20 mouse cellular contexts compared by ENCODE assay signal in the genomic region with DNA sequence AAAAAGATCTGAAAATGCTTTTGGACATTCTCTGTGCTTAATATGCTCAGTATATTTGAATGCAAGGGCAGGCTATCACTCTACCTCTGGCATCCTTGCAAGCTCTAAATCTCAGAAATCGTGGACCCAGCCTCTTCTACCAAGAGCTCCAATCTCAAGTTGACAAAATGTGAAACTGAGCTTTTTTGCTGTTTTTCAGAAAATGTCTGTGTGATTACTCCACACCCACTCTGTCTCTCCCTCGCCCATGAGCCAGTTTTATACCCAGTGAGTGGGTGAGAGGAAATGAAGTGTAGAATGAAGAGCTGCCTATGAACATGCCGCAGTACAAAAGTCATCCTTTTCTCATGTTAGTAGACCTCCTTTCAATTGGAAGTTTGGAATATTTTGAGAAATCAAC. TPM values are rescaled to one million over a fixed set of nuclear protein-coding genes. Genes with fewer than 3 reads are reported as not detected.
DNase-seq lines count a peak whose midpoint lies in the region; ATAC-seq and TF ChIP-seq lines count a peak whose summit lies in the region.
"Had no signal": no experiment of that assay in that cellular context is flagged by ENCODE, and none has a peak within 500 bp of the region (broad histone marks: within the 10 kb centered on the region; RNA-seq: fewer than 3 reads in every experiment).

No protein-coding gene starts in this region.

- intact Hi-C loops in heart, adult 2 months (cut with DNase I) = no loop called here

- no peak for ATAC-seq in lung, embryonic 14.5 days (ENCODE audit: insufficient read depth)
- ATAC-seq: forebrain, embryonic 13.5 days; forebrain, embryonic 15.5 days had no signal

- no peaks in the 10 kb centered on the region for H3K4me1 ChIP-seq in lung, embryonic 14.5 days (ENCODE audit: insufficient read depth)
- H3K4me1 ChIP-seq in heart, adult 2 months (ENCODE audit: control insufficient read depth, insufficient read depth, low read length) = no peaks in the 10 kb centered on the region
- H3K4me1 ChIP-seq: embryonic facial prominence, embryonic 10.5 days; embryonic facial prominence, embryonic 12.5 days had no signal

- no peaks in the 10 kb centered on the region for H3K27me3 ChIP-seq in lung, embryonic 14.5 days (ENCODE audit: insufficient read depth, low read length)
- no peaks in the 10 kb centered on the region for H3K27me3 ChIP-seq in heart, adult 2 months (ENCODE audit: control insufficient read depth, insufficient read depth, low read length)
- H3K27me3 ChIP-seq: embryonic facial prominence, embryonic 12.5 days; forebrain, embryonic 13.5 days; forebrain, embryonic 15.5 days had no signal

- H3K4me2 ChIP-seq in lung, embryonic 14.5 days = no peak overlapping the region
- H3K4me2 ChIP-seq: embryonic facial prominence, embryonic 12.5 days; forebrain, embryonic 13.5 days; forebrain, embryonic 15.5 days had no signal

- TF ChIP-seq CTCF in lung, embryonic 14.5 days (IDR thresholded peaks at IDR 0.05; ENCODE audit: low read depth) = no peak
- no peak for TF ChIP-seq CTCF in heart, adult 2 months (IDR thresholded peaks at IDR 0.05)

- no peak overlapping the region for H3K27ac ChIP-seq in lung, embryonic 14.5 days (ENCODE audit: low read depth)
- H3K27ac ChIP-seq in heart, adult 2 months = no peak overlapping the region
- H3K27ac ChIP-seq: embryonic facial prominence, embryonic 10.5 days; embryonic facial prominence, embryonic 12.5 days; forebrain, embryonic 13.5 days; forebrain, embryonic 15.5 days had no signal

- no peaks in the 10 kb centered on the region for H3K9me3 ChIP-seq in lung, embryonic 14.5 days (ENCODE audit: low read depth, low read length)
- H3K9me3 ChIP-seq: embryonic facial prominence, embryonic 10.5 days; embryonic facial prominence, embryonic 12.5 days; forebrain, embryonic 13.5 days; forebrain, embryonic 15.5 days had no signal

- DNase-seq in frontal cortex, adult 2 months (ENCODE audit: extremely low spot score in 1 of 2, low spot score in 1 of 2) = peak; percentile 11 to 53
- DNase-seq in frontal cortex, postnatal 10 days (ENCODE audit: low spot score in 2 of 2) = no peak
- peak; percentile 34 for DNase-seq in lung, embryonic 14.5 days
- no peak for DNase-seq in lung, postnatal 25 days (ENCODE audit: low spot score)
- peak; percentile 72 for DNase-seq in brain, adult 2 months (ENCODE audit: low read depth, low spot score)
- DNase-seq in telencephalon, adult 2 months (ENCODE audit: low read depth, low spot score) = peak; percentile 45
- no peak for DNase-seq in heart, adult 2 months
- DNase-seq: adrenal gland, adult 2 months; adrenal gland, postnatal 10 days; adrenal gland, postnatal 25 days; cerebellum, adult 11-12 months; cerebellum, adult 2 months; cerebellum, adult 9-10 months; cerebellum, postnatal 10 days; cerebellum, postnatal 25 days had no signal

- no peaks in the 10 kb centered on the region for H3K79me2 ChIP-seq in heart, adult 2 months (replicated peaks; ENCODE audit: control insufficient read depth, insufficient read depth, low read length)

- WGBS in lung, embryonic 14.5 days = 40% methylated on average over 3 of the region's 3 CpGs
- WGBS in heart, adult 2 months = 73% methylated on average over 3 of the region's 3 CpGs

- no peak overlapping the region for H3K4me3 ChIP-seq in lung, embryonic 14.5 days (ENCODE audit: low read depth, low read length)
- no peak overlapping the region for H3K4me3 ChIP-seq in heart, adult 2 months
- H3K4me3 ChIP-seq: embryonic facial prominence, embryonic 10.5 days; embryonic facial prominence, embryonic 12.5 days; forebrain, embryonic 13.5 days; forebrain, embryonic 15.5 days had no signal

- TF ChIP-seq POLR2A in heart, adult 2 months (IDR thresholded peaks at IDR 0.05; ENCODE audit: insufficient read depth, low read depth, low read length) = no peak

- TF ChIP-seq EP300 in heart, adult 2 months (IDR thresholded peaks at IDR 0.05; ENCODE audit: insufficient read depth, low read depth, low read length) = no peak

- H3K36me3 ChIP-seq in lung, embryonic 14.5 days (ENCODE audit: insufficient read depth) = no peaks in the 10 kb centered on the region
- H3K36me3 ChIP-seq in heart, adult 2 months (ENCODE audit: control insufficient read depth, insufficient read depth, low read length) = no peaks in the 10 kb centered on the region
- H3K36me3 ChIP-seq: embryonic facial prominence, embryonic 10.5 days; embryonic facial prominence, embryonic 12.5 days; forebrain, embryonic 15.5 days had no signal

- no peak overlapping the region for H3K9ac ChIP-seq in lung, embryonic 14.5 days
- no peak overlapping the region for H3K9ac ChIP-seq in heart, adult 2 months (ENCODE audit: low read depth, low read length)
- H3K9ac ChIP-seq: embryonic facial prominence, embryonic 12.5 days; forebrain, embryonic 13.5 days; forebrain, embryonic 15.5 days had no signal

RNA-seq across cellular contexts. Expression of gene Fign, which starts 13.3 kb away (rescaled TPM):
- 1.1 and 2.0 TPM in 2 replicates for polyA plus RNA-seq in frontal cortex, adult 2 months (2012; rRNA removed)
- polyA plus RNA-seq in lung, embryonic 14.5 days (2014; fragmentation: Nextera tagmentation; extraction: Ambion mirVana) = 4.6 and 5.1 TPM in 2 replicates
- 10 to 100 TPM in 1 of 2 experiments, 1 to 10 TPM in 1; 8.3 to 17.5 TPM for total RNA-seq in heart, adult 2 months (2021)
- 5.0 and 8.9 TPM in 2 replicates for polyA plus RNA-seq in heart, adult 2 months (2012; rRNA removed)
- total RNA-seq: MEL had no signal

Comparison
In these comparisons a context has a peak if more than half of its experiments do, and no peak if none do; other contexts are left out.
1. DNase-seq: peak in frontal cortex, adult 2 months (2 of 2), lung, embryonic 14.5 days (single experiment), brain, adult 2 months (single experiment) and telencephalon, adult 2 months (single experiment); none in frontal cortex, postnatal 10 days (0 of 2), lung, postnatal 25 days (single experiment) and heart, adult 2 months (0 of 2).